Mouse (Mus musculus) kidney, embryonic 16.5 days (tissue): Measurements from ENCODE around the gene Cyp2w1. TPM values are rescaled to one million over a fixed set of nuclear protein-coding genes. Genes with fewer than 3 reads are reported as not detected.
"Not testable (repeated sequence)": the region's sequence is repeated elsewhere in the genome, so short reads cannot be mapped to it uniquely, and the experiment has no call there.

Source experiments
- ATAC-seq: fragments of 200-750 bp; cut with Nextera tagmentation; 2 replicates; pipeline ENCODE4 v1.8.0; 2017; ENCODE audit warnings: moderate TSS enrichment; ENCODE audit not compliant: low FRiP score, low TSS enrichment
- H3K27ac ChIP-seq: fragments of 300-500 bp; sonication (generic); 2 replicates; pipeline ENCODE4 v1.5.1; 2014; ENCODE audit warnings: low read length
- H3K27me3 ChIP-seq: fragments of 300-500 bp; sonication (generic); 2 replicates; pipeline ENCODE4 v1.6.1; 2014; ENCODE audit warnings: low read length, control low read depth, mixed read lengths; ENCODE audit not compliant: insufficient read depth
- H3K36me3 ChIP-seq: fragments of 300-500 bp; sonication (generic); 2 replicates; pipeline ENCODE4 v1.6.1; 2014; ENCODE audit warnings: low read length, control low read depth, mixed read lengths; ENCODE audit not compliant: insufficient read depth
- H3K4me1 ChIP-seq: fragments of 300-500 bp; sonication (generic); 2 replicates; pipeline ENCODE4 v1.6.1; 2014; ENCODE audit warnings: low read length, control low read depth, mixed read lengths; ENCODE audit not compliant: insufficient read depth
- H3K4me2 ChIP-seq: fragments of 300-500 bp; sonication (generic); replicated peaks from 2 replicates; pipeline ENCODE4 v1.6.1; 2014; ENCODE audit warnings: low read depth, low read length
- H3K4me3 ChIP-seq: fragments of 300-500 bp; sonication (generic); 2 replicates; pipeline ENCODE4 v1.5.1; 2014; ENCODE audit warnings: mild to moderate bottlenecking, low read length
- H3K9ac ChIP-seq: fragments of 300-500 bp; sonication (generic); replicated peaks from 2 replicates; pipeline ENCODE4 v1.6.1; 2014; ENCODE audit warnings: low read length
- H3K9me3 ChIP-seq: fragments of 300-500 bp; sonication (generic); 2 replicates; pipeline ENCODE4 v1.6.1; 2016; ENCODE audit warnings: low read length, control low read depth
- WGBS: fragments of 180-500 bp; shearing (Covaris S2); extraction: QIAGEN DNeasy Blood & Tissue Kit; methylation state at CpG from one replicate; pipeline ENCODE4 v1.1.7; 2014; 5-methylcytosine and 5-hydroxymethylcytosine counted together
- polyA plus RNA-seq: library from polyadenylated mRNA; unstranded; fragments of >200 nt; fragmentation: Nextera tagmentation; extraction: Ambion mirVana; gene quantifications from 2 replicates; pipeline ENCODE4 v1.2.1, GENCODE M21; 2015

The Cyp2w1 gene
- polyA plus RNA-seq, 1 experiment from 2014 or later = not detected

DNA sequence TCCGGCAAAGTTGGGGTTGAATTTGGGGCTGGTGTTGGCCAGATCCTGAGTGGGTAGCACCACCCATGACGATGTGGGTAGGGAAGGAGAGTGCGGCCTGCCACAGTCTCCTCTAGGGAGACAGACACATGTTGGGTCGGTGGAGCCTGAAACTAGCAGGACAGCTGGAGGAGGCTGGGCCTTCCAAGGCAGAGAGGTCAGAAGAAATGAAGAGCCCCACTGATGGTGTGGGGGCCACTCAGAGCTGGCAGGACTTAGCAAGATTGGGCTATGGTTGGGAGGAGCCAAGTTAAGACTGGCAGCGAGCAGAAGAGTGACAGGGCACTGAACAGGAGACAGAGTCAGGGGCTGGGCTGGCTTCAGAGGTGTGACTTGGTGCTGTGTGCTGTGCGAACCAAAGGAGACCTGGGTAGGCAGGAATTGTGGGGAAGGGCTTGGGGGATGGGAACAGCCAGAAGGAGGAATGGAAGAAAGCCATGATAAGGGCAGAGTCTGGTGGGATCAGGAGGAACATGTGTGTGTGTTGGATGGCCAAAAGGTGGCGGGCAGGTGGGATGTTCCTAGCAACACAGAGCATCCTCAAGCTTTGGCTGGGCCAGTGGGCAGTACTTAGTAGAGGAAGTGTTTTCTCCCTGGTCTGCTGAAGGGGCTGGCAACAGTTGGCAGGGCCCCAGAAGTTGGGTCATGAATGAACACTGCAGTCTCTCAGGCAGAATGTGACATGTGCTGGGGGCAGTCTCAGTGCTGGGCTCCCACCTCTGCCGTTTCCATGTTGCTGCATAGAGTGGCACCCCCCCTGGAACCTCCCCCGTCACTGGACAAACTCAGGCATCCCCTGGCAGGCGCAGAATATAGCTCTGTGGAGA, 35.1 kb downstream of the Cyp2w1 start:
- no peak for ATAC-seq
- Histone ChIP-seq H3K36me3 (peaks cover 3% of the 10 kb centered on the region; the same call in 1 of the 2 replicates), H3K4me1 (peaks cover 73% of the 10 kb centered on the region), H3K27me3 (no peaks in the 10 kb centered on the region), H3K27ac (peak overlapping the region; percentile 87), H3K9me3 (no peaks in the 10 kb centered on the region), H3K9ac (no peak overlapping the region), H3K4me3 (no peak overlapping the region), H3K4me2 (no peak overlapping the region)
- WGBS = 63% methylated on average over 10 of the region's 10 CpGs

DNA sequence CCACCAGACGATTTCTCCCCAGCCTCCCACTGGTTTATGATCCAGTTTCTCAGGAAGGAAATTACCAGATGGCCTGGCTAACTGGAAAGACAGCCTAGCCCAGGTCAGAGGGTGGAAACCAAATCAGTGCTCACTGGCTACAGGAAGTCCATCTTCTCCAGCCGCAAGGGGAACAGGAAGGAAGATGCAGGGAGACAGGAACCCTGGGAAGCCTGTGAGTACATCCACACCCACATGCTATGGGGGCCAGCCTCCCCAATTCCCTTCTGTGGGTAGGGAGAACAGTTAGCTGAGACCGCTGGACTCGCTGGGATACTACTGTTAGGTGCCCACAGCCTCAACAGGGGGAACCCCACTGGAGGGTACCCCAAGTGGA, 35.8 kb downstream of the Cyp2w1 start:
- no peak overlapping the region for H3K4me3 ChIP-seq
- 36% methylated on average over 4 of the region's 4 CpGs for WGBS
- no peak overlapping the region for H3K4me2 ChIP-seq
- H3K4me1 ChIP-seq = peaks cover 67% of the 10 kb centered on the region
- H3K9ac ChIP-seq = 0 out of 2 replicates have a peak overlapping the region, but pooled peaks have one; percentile 1
- ATAC-seq = no peak
- peak overlapping the region; percentile 87 for H3K27ac ChIP-seq
- no peaks in the 10 kb centered on the region for H3K27me3 ChIP-seq
- H3K9me3 ChIP-seq = no peaks in the 10 kb centered on the region
- H3K36me3 ChIP-seq = peaks cover 9% of the 10 kb centered on the region

DNA sequence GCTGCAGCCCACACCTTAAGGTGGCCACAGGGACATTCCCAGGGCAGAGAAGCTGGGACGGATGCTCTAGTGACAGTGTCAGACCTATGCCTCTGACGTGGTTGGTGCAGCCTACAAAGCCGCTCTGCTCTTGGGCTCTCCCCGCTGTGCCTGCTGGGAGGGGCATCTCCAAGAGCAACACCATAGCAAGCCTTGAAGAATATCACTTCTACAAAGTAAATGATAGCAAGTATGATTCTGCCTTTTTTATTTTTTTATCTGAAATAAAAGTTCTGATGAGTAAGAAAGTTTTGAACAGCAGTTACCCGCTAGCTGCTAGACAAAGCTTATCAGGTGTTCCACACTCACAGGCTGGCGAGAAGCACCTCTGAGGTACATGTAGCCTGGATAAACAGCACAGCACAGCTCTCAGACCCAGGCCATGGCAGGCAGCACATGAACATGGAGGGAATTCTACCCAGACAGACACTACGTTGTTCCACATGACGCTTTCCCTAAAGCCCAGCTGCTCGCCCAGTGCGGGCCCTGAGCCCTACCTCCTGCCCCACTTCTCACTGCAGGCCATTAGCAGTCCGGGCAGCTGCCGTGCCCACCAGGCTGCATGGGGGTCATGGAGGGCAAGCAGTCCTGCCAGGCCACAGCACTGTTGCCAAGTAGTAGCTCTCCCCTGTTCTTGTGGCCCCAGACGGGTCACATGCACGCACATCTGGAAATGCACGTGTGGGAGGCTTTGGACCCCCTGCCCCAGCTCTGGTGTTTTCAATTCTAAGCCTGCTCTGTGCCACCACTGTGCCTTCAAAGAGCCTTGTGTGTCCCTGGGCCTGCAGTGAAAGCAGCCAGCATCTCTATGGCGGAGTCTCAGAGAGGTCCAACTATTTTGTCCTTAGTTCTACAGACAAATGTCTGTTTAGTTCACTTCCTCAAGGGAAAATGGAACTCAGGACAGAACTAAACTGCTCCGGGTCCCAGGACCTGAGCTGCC, 36.6 kb downstream of the Cyp2w1 start:
- Histone ChIP-seq H3K9me3 (no peaks in the 10 kb centered on the region), H3K4me1 (peaks cover 59% of the 10 kb centered on the region), H3K27me3 (no peaks in the 10 kb centered on the region), H3K9ac (peak overlapping the region; percentile 39; the same call in 1 of the 2 replicates), H3K4me2 (no peak overlapping the region), H3K4me3 (no peak overlapping the region), H3K27ac (peak overlapping the region; percentile 87), H3K36me3 (peaks cover 9% of the 10 kb centered on the region)
- no peak for ATAC-seq
- WGBS = 51% methylated on average over 17 of the region's 17 CpGs

DNA sequence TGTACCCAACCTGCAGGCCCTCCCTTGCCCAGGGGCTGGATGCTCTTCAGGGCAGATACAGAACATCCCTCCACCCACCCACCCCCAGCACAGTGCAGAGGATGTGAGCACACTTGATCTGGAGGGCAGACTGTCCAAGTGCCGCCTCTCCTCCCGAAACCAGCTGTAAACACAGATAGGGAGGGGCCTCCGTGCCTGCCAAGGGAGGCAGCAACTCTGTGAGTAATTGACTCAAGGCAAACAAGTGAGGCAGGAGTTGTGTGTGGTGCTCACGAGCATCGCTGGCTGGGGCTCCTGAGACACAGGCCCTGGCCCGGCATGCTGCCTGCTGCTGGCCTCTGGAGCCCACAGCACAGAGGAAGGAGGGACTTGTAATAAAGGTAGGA, 37.3 kb downstream of the Cyp2w1 start:
- H3K9me3 ChIP-seq = no peaks in the 10 kb centered on the region
- WGBS = 6% methylated on average over 6 of the region's 6 CpGs
- H3K4me3 ChIP-seq = no peak overlapping the region
- H3K4me1 ChIP-seq = peaks cover 52% of the 10 kb centered on the region
- peak overlapping the region; percentile 87 for H3K27ac ChIP-seq
- H3K9ac ChIP-seq = peak overlapping the region; percentile 39; the same call in 1 of the 2 replicates
- no peak overlapping the region; the same call in 1 of the 2 replicates for H3K4me2 ChIP-seq
- peaks cover 9% of the 10 kb centered on the region for H3K36me3 ChIP-seq
- peak; percentile 60 for ATAC-seq
- no peaks in the 10 kb centered on the region for H3K27me3 ChIP-seq

DNA sequence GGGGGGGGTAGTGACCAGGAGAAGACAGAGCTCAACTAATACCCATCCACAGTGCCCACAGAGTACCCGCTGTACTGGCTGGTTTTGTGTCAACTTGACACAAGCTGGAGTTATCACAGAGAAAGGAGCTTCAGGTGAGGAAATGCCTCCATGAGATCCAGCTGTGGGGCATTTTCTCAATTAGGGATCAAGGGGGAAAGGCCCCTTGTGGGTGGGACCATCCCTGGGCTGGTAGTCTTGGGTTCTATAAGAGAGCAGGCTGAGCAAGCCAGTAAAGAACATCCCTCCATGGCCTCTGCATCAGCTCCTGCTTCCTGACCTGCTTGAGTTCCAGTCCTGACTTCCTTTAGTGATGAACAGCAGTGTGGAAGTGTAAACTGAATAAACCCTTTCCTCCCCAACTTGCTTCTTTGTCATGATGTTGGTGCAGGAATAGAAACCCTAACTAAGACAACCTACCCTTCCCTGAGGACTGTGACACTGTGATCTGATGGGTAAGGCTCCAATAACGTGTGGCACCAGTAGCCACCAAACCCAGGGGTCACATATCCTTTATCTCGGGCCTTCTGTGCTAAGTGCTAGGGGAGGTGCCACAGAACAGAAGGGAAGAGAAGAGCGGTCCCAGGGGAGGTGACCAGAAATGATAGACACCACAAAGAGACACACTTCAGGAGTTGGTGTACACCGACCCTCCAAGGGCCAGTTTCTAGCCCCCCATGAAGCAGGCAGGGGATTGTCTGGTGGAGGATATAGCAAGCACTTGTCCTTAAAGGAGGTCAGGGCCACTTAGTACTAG, 38.1 kb downstream of the Cyp2w1 start:
- H3K36me3 ChIP-seq, H3K4me2 ChIP-seq, ATAC-seq, H3K4me3 ChIP-seq, H3K27ac ChIP-seq, H3K9me3 ChIP-seq, H3K9ac ChIP-seq, H3K27me3 ChIP-seq: not testable (repeated sequence)
- peaks cover 45% of the 10 kb centered on the region for H3K4me1 ChIP-seq
- 80% methylated on average over 5 of the region's 5 CpGs for WGBS

DNA sequence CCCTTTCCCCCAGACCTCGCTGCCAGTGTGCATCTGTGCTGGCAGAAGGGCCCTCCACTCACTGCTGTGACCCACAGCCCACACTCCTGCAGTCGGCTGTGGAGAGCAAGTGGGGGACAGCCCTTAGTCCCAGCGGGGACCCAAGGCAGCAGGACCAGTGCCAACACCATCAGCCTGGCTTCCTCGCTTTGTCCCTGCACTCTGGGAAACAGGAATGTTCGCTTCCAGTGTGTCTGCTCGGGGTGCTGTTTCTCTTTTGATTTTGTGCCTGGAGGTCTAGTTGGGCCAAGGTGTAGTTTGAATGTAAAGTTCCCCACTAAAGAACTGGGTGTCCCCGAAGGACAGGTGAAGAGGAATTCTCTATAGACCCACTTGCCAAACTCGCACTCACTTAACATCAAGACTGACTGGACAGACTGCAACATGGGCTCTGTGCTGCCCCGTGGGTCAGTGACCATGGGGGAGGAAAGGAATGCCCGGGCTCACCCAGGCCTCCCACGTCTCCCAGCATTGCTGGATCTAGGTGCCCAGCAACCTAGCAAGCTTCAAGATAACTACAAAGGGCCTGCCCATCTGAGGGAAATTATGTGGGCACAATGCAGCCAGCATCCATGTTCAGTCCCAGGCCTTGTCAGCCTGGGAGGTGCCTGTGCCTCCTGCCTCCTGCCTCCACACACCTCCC, 39.0 kb downstream of the Cyp2w1 start:
- Histone ChIP-seq H3K4me1 (peaks cover 45% of the 10 kb centered on the region), H3K9me3 (no peaks in the 10 kb centered on the region), H3K27me3 (no peaks in the 10 kb centered on the region), H3K9ac (no peak overlapping the region), H3K27ac (no peak overlapping the region), H3K36me3 (peaks cover 9% of the 10 kb centered on the region), H3K4me3 (no peak overlapping the region), H3K4me2 (no peak overlapping the region)
- 62% methylated on average over 11 of the region's 11 CpGs for WGBS
- no peak for ATAC-seq

DNA sequence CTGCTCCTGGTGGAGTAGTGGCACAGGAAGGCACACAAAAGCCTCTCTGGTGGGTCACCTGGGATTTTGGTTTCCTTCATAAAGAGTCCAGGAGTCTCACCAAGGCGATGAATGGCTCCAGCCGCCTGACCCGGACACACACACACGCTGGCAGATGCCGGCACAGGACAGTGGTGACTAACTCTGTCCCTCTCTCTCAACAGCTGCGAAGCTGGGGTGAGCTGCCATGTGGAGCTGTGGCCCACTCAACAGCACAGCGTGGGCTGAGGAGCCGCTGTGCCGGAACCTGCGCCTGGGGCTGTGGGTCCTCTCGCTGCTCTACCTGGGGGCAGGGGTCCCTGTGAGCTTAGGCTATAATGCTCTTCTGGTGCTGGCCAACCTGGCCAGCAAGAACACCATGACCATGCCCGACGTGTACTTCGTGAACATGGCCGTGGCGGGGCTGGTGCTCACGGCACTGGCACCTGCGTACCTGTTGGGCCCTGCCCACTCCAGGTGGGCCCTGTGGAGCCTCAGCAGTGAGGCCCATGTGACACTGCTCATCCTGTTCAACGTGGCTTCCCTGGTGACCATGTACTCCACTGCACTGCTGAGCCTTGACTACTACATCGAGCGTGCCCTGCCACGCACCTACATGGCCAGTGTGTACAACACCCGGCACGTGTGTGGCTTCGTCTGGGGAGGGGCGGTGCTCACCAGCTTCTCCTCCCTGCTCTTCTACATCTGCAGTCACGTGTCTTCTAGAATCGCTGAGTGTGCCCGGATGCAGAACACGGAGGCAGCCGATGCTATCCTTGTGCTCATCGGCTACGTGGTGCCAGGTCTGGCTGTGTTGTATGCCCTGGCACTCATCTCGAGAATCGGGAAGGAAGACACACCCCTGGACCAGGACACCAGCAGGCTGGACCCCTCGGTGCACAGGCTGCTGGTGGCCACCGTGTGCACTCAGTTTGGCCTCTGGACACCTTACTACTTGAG, 40.1 kb downstream of the Cyp2w1 start:
- H3K9ac ChIP-seq = no peak overlapping the region
- no peaks in the 10 kb centered on the region for H3K9me3 ChIP-seq
- WGBS = 91% methylated on average over 37 of the region's 37 CpGs
- H3K4me2 ChIP-seq = no peak overlapping the region
- H3K4me1 ChIP-seq = peaks cover 39% of the 10 kb centered on the region
- H3K27ac ChIP-seq = no peak overlapping the region
- no peaks in the 10 kb centered on the region for H3K27me3 ChIP-seq
- ATAC-seq = no peak
- no peak overlapping the region for H3K4me3 ChIP-seq
- H3K36me3 ChIP-seq = peaks cover 9% of the 10 kb centered on the region

DNA sequence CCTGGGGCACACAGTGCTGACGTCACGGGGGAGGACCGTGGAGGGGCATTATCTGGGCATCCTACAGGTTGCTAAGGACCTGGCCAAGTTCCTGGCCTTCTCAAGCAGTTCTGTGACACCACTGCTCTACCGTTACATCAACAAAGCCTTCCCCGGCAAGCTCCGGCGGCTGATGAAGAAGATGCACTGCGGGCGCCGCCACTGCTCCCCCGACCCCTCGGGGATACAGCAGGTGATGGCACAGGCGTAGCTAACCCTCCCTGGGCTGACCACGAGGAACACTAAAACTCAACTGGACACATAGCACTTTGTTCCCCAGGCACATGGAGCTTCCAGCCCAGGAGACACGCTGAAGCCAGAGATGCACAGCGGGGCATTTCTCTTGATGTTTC, 40.8 kb downstream of the Cyp2w1 start:
- no peak for ATAC-seq
- H3K9ac ChIP-seq = no peak overlapping the region
- 90% methylated on average over 16 of the region's 16 CpGs for WGBS

More for the DNA sequence above, 40.8 kb downstream of the Cyp2w1 start:
- Histone ChIP-seq H3K36me3 (peaks cover 9% of the 10 kb centered on the region), H3K27ac (no peak overlapping the region), H3K9me3 (no peaks in the 10 kb centered on the region), H3K4me2 (no peak overlapping the region), H3K27me3 (no peaks in the 10 kb centered on the region), H3K4me1 (peaks cover 33% of the 10 kb centered on the region), H3K4me3 (no peak overlapping the region)
